Mouse (Mus musculus): ENCODE data around the gene Mttp.

Gene Mttp

DNA sequence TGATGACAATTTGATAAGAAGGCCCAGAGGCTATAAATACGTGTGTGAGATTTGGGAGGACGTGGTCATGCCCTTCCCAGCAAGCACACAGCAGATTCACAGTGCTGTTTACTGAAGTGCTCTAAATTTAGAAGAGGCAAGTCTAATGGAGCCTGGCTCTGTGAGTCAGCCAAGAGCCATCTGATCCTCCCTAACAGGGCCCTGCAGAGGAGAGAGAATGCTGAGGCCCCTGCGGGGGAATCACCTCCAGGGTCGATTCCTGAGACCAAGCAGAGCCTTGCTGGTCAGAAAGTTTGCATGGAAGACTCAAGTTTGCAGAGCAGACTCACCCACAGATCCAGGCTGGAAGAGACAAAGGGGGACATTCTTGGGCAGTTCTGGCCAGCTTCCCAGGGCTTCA, 90.8 kb downstream of the Mttp start:
- no peak for DNase-seq (ENCODE audit: low read depth, low spot score)

DNA sequence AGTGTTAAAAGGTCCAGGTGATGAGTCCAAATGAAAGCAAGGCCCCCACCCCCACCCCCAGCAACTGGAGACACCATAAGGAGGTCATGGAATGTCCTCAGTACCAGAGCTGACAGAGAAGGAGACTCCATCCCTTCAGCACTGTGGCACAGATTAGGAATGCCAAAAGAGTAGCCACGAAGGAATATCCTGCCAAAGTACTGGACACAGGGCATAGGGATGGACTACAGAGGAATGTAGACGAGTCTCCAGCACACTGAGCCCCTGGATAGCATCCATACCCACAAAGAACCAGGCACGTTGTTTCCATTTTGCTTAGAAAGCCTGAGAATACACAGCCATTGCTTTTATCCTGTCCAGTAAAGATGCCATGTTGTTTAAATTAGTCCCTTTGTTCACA, 93.3 kb downstream of the Mttp start:
- no peak for DNase-seq (ENCODE audit: low read depth, low spot score)

DNA sequence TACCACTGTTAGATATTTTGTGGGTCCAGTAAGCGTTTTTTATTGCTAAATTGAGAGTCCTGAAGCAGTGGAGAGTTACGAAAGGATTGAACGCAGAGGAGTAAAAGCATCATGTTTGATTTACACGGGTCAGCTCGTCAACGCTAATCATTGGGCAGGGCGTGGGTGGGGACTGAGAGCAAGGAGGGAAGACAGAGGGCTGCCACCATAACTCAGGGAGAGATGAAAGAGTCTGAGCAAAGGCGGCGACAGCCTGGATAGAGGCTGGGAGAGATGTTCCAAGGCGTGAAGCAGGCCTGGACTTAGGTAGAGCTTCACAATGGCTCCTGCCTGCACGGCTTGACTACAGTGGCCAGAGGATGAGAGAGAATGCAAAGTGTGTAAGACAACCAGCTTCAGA, 94.0 kb downstream of the Mttp start:
- DNase-seq (ENCODE audit: low read depth, low spot score), result no peak

DNA sequence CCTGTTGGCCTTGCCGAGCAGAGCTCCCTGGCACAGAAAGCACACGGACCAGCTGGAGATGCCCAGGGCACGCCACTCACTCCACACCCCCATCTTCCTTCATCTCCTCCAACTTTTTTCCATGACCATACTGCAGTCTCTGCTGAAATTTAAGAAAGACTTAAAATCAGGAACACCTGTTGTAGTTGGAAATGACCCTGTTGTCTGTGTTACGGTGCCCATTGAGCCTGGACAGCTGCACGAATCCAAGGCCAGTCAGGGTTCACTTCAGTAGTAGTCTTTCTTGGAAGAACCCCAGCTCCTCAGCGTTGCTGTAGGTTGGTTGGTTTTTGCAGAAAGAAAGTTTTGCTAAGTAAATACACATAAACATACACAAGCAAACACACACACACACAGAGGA, 95.2 kb downstream of the Mttp start:
- DNase-seq (ENCODE audit: low read depth, low spot score), result no peak

DNA sequence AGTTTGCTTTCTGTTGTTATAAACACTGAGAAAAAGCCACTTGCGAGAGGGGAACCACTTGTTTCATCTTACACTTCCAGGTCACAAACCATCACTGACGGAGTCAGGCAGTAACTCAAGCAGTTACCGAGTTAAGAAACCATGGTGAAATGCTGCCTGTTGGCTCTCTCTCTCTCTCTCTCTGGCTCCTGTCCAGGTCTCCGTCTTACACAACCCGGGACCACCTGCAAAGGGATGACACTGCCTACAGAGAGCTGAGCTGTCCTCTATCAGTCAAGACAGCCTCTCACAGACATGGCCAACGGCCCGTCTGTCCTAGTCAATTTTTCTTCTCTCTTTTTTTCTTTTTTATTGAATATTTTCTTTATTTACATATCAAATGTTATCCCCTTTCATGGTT, 101.5 kb downstream of the Mttp start:
- no peak for DNase-seq (ENCODE audit: low read depth, low spot score)

DNA sequence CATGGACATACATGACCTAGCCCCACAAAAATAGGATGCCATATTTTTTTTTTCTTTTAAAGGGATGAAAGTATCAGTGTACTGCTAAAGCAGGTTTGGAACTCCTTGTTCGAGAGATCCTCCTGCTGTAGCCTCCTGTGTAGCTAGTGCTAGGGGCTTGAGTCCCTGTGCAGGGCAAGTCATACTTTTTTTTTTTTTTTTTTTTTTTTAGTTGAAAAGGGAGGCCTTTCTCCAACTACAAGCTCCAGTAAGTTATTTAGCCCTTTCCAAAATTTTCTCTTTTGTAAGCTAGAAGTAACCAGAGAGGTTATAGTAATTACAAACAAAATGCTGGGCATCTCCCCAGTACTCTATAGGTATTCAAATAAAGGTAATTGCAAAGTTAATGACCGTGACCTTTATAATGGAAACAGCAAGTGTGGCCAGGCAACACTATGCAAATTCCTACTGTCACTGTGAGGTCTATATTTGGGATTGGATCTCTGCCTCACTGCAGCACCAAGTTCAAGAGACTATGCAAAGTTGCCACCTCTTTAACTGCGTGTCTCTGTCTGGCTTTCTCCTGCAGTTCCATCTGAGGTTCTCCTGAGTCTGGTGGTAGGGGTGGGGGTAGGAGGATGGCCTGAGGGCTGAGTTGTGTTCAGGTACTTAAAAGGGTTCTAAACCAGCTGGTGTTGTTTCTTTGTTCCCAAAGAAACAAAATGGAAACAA, 103.0 kb downstream of the Mttp start:
- peak; percentile 22 for DNase-seq (ENCODE audit: low read depth, low spot score)

DNA sequence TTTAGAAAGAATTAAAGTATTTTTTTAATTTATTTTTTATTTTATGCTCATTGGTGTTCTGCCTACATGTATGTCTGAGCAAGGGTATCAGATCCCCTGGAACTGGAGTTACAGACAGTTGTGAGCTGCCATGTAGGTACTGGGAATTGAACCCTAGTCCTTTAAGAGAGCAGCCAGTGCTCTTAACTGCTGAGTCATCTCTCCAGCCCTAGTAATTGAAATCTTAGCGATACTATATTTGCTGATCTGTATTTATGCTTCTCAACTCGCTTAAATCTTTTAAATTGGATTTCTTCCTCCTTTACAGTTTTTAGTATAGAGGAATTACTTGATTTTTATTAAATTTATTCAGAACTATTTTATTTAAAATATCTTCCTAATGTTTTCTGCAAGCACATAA, 103.8 kb downstream of the Mttp start:
- DNase-seq (ENCODE audit: low read depth, low spot score), result no peak

Data from WW6 (cell line).